Mouse (Mus musculus) spleen, adult 2 months (tissue): ENCODE measurements around the gene Derl2. TPM values are rescaled to one million over a fixed set of nuclear protein-coding genes. Genes with fewer than 3 reads are reported as not detected.

Source experiments
- DNase-seq, 2 experiments: peaks; one replicate each; pipeline versions ENCODE4 v3.0.0 to v3.0.0-alpha.2; 2012 to 2021; ENCODE audit warnings: low spot score in 2 of 2, low read depth in 1 of 2
- H3K27ac ChIP-seq: fragments of 200-500 bp; 2 replicates; pipeline ENCODE4 v1.5.1; 2012; ENCODE audit warnings: low read length, inconsistent platforms; ENCODE audit not compliant: insufficient read depth
- H3K27me3 ChIP-seq: fragments of 200-500 bp; 2 replicates; pipeline ENCODE4 v1.6.1; 2012; ENCODE audit warnings: mild to moderate bottlenecking, moderate library complexity, low read length, inconsistent platforms; ENCODE audit not compliant: control insufficient read depth, insufficient read depth
- H3K36me3 ChIP-seq: fragments of 200-500 bp; 2 replicates; pipeline ENCODE4 v1.6.1; 2012; ENCODE audit warnings: mild to moderate bottlenecking, low read length, inconsistent platforms; ENCODE audit not compliant: control insufficient read depth, insufficient read depth
- H3K4me1 ChIP-seq: fragments of 200-500 bp; 2 replicates; pipeline ENCODE4 v1.6.1; 2011; ENCODE audit warnings: inconsistent platforms; ENCODE audit not compliant: control insufficient read depth, insufficient read depth, insufficient read length
- H3K4me3 ChIP-seq: fragments of 200-500 bp; 2 replicates; pipeline ENCODE4 v1.5.1; 2011; ENCODE audit warnings: mild to moderate bottlenecking, inconsistent platforms; ENCODE audit not compliant: insufficient read depth, insufficient read length; ENCODE audit errors: extremely low read depth
- CTCF ChIP-seq: fragments of 200-500 bp; IDR thresholded peaks from 2 replicates; pipeline ENCODE4 v1.5.1; 2011; ENCODE audit warnings: mild to moderate bottlenecking, inconsistent platforms; ENCODE audit not compliant: insufficient read depth, insufficient read length, insufficient replicate concordance; ENCODE audit errors: extremely low read depth
- POLR2A ChIP-seq: fragments of 200-500 bp; IDR thresholded peaks from 2 replicates; pipeline ENCODE4 v1.6.1; 2011; ENCODE audit warnings: low read depth, low read length, inconsistent platforms
- WGBS: fragments of 180-500 bp; shearing (Covaris S2); methylation state at CpG from one replicate; pipeline ENCODE4 v1.1.7; 2018; 5-methylcytosine and 5-hydroxymethylcytosine counted together
- polyA plus RNA-seq: library from polyadenylated mRNA; depleted of rRNA; stranded (reverse); fragments of >200 nt; gene quantifications from 2 replicates; pipeline ENCODE4 v1.2.3, GENCODE M21; 2012; rRNA removed

Gene Derl2
- polyA plus RNA-seq, 1 experiment: 5.2 TPM

GRCm38 (mm10) chr11:70960786-70961554 lies 58.7 kb downstream of the Derl2 start:
- WGBS: 82% methylated on average over 5 of the region's 5 CpGs
- no peak overlapping the region for H3K27ac ChIP-seq
- peaks cover 52% of the 10 kb centered on the region for H3K36me3 ChIP-seq
- no peaks in the 10 kb centered on the region for H3K4me1 ChIP-seq
- TF ChIP-seq POLR2A: no peak
- TF ChIP-seq CTCF: no peak
- DNase-seq: no peak
- H3K27me3 ChIP-seq: no peaks in the 10 kb centered on the region
- no peak overlapping the region for H3K4me3 ChIP-seq

Other genes starting within 250 kb of the Derl2 start
- gene Scimp, start 207.3 kb downstream of the Derl2 start, polyA plus RNA-seq: 6.8 and 7.6 TPM in 2 replicates
- 2.3 TPM in 2 replicates for gene Rabep1, start 175.1 kb downstream of the Derl2 start, polyA plus RNA-seq
- gene Nup88, start 49.9 kb downstream of the Derl2 start, polyA plus RNA-seq: 18.3 and 21.0 TPM in 2 replicates
- gene Rpain, start 49.6 kb downstream of the Derl2 start, polyA plus RNA-seq: 25.4 and 34.8 TPM in 2 replicates
- gene C1qbp, start 36.8 kb downstream of the Derl2 start, polyA plus RNA-seq: 71.3 and 160 TPM in 2 replicates
- 20.3 and 24.6 TPM in 2 replicates for gene Dhx33, start 15.4 kb downstream of the Derl2 start, polyA plus RNA-seq
- gene Mis12, start 230 bp downstream of the Derl2 start, polyA plus RNA-seq: 2.6 and 2.9 TPM in 2 replicates
- 0.26 and 0.40 TPM in 2 replicates for gene 6330403K07Rik, start 13.7 kb upstream of the Derl2 start, polyA plus RNA-seq
- gene Nlrp1a, start 124.9 kb upstream of the Derl2 start, polyA plus RNA-seq: 0.11 and 0.20 TPM in 2 replicates
- gene Nlrp1b, start 210.9 kb upstream of the Derl2 start, polyA plus RNA-seq: 0.88 and 0.97 TPM in 2 replicates